In genomic region chr11:58201052-58201451, GRCm38 (mm10) we compare ENCODE assay signal across 14 mouse cellular contexts. TPM values are rescaled to one million over a fixed set of nuclear protein-coding genes. Genes with fewer than 3 reads are reported as not detected.
A peak's percentile ranks its signal among the peaks of the same experiment; 100 is the strongest.
DNase-seq lines count a peak whose midpoint lies in the region; TF ChIP-seq lines count a peak whose summit lies in the region.
"Had no signal": no experiment of that assay in that cellular context is flagged by ENCODE, and none has a peak within 500 bp of the region (broad histone marks: within the 10 kb centered on the region; RNA-seq: fewer than 3 reads in every experiment).

No protein-coding gene starts in this region.

- peaks cover 15% of the 10 kb centered on the region for H3K36me3 ChIP-seq in spleen, adult 2 months (ENCODE audit: control insufficient read depth, insufficient read depth, low read length)
- H3K36me3 ChIP-seq in small intestine, adult 2 months (ENCODE audit: control insufficient read depth, insufficient read depth, low read length): peaks cover 19% of the 10 kb centered on the region
- H3K36me3 ChIP-seq: embryonic facial prominence, embryonic 12.5 days; hindbrain, embryonic 15.5 days; limb, embryonic 13.5 days had no signal

- H3K27ac ChIP-seq in gastrocnemius, adult 2 months: no peak overlapping the region
- H3K27ac ChIP-seq in spleen, adult 2 months (ENCODE audit: insufficient read depth, low read length): peak overlapping the region; percentile 39
- no peak overlapping the region for H3K27ac ChIP-seq in small intestine, adult 2 months (ENCODE audit: insufficient read depth, low read depth, low read length)
- H3K27ac ChIP-seq: embryonic facial prominence, embryonic 12.5 days; forebrain, embryonic 13.5 days; hindbrain, embryonic 15.5 days; limb, embryonic 13.5 days had no signal

- no peak for TF ChIP-seq POLR2A in spleen, adult 2 months (IDR thresholded peaks at IDR 0.05; ENCODE audit: low read depth, low read length)
- TF ChIP-seq POLR2A in small intestine, adult 2 months (IDR thresholded peaks at IDR 0.05; ENCODE audit: low read depth, low read length): 0 out of 2 replicates have a peak, but pooled peaks have one; percentile 13

- intact Hi-C loops in gastrocnemius, adult 2 months (cut with DNase I): no loop called here

- TF ChIP-seq CTCF in gastrocnemius, adult 2 months (IDR thresholded peaks at IDR 0.05): no peak
- TF ChIP-seq CTCF in spleen, adult 2 months (IDR thresholded peaks at IDR 0.05; ENCODE audit: extremely low read depth, insufficient read depth, insufficient read length, insufficient replicate concordance): no peak
- no peak for TF ChIP-seq CTCF in small intestine, adult 2 months (IDR thresholded peaks at IDR 0.05; ENCODE audit: extremely low read depth, insufficient read length, insufficient replicate concordance, low read depth, low read length)

- H3K4me3 ChIP-seq in gastrocnemius, adult 2 months: peak overlapping the region; percentile 11; the same call in 1 of the 2 replicates
- H3K4me3 ChIP-seq in spleen, adult 2 months (ENCODE audit: extremely low read depth, insufficient read depth, insufficient read length): peak overlapping the region; percentile 46
- peak overlapping the region; percentile 56 for H3K4me3 ChIP-seq in small intestine, adult 2 months (ENCODE audit: low read depth, low read length)
- H3K4me3 ChIP-seq: embryonic facial prominence, embryonic 12.5 days; forebrain, embryonic 13.5 days; hindbrain, embryonic 15.5 days; limb, embryonic 13.5 days had no signal

- peak; percentile 65 for DNase-seq in gastrocnemius, adult 2 months
- DNase-seq in gastrocnemius, adult 8-10 months (ENCODE audit: low spot score in 2 of 2): no peak
- no peak for DNase-seq in spleen, adult 2 months (ENCODE audit: low read depth in 1 of 2, low spot score in 2 of 2)
- DNase-seq in spleen, postnatal 14 days (ENCODE audit: low spot score in 2 of 2): no peak
- no peak for DNase-seq in lung, postnatal 25 days (ENCODE audit: low spot score)
- DNase-seq in lung, postnatal 10 days: no peak
- DNase-seq: cerebellum, adult 8-10 months; kidney, adult 9 months; lung, adult 2 months had no signal

- peaks cover 3% of the 10 kb centered on the region; the same call in 1 of the 2 replicates for H3K4me1 ChIP-seq in spleen, adult 2 months (ENCODE audit: control insufficient read depth, insufficient read depth, insufficient read length)
- H3K4me1 ChIP-seq in small intestine, adult 2 months (ENCODE audit: control insufficient read depth, insufficient read depth, insufficient read length, low read length): peaks cover 8% of the 10 kb centered on the region; the same call in 1 of the 2 replicates
- H3K4me1 ChIP-seq: embryonic facial prominence, embryonic 12.5 days; hindbrain, embryonic 15.5 days had no signal

- 57% methylated on average over 12 of the region's 12 CpGs for WGBS in spleen, adult 2 months
- 80% methylated on average over 12 of the region's 12 CpGs for WGBS in small intestine, adult 2 months

- no peaks in the 10 kb centered on the region for H3K27me3 ChIP-seq in spleen, adult 2 months (ENCODE audit: control insufficient read depth, insufficient read depth, low read length)
- no peaks in the 10 kb centered on the region for H3K27me3 ChIP-seq in small intestine, adult 2 months (ENCODE audit: control insufficient read depth, insufficient read depth, low read length)
- H3K27me3 ChIP-seq: embryonic facial prominence, embryonic 12.5 days; forebrain, embryonic 13.5 days; hindbrain, embryonic 15.5 days; limb, embryonic 13.5 days had no signal

RNA-seq across cellular contexts. Expression of gene Irgm2, which starts 1.6 kb away (rescaled TPM):
- total RNA-seq in gastrocnemius, adult 2 months (2021): 10 to 100 TPM in 1 of 2 experiments, 1 to 10 TPM in 1; 8.7 to 14.6 TPM
- 10 to 100 TPM in 2 of 4 experiments, 1 to 10 TPM in 2; 8.3 to 11.3 (median 9.9) TPM for total RNA-seq in gastrocnemius, adult 8-10 months (2022)
- 18.3 and 21.1 TPM in 2 replicates for polyA plus RNA-seq in spleen, adult 2 months (2012; rRNA removed)
- polyA plus RNA-seq in small intestine, adult 2 months (2012; rRNA removed): 7.1 and 22.7 TPM in 2 replicates

RNA-seq across cellular contexts. Expression of gene Igtp, which starts 1.7 kb away (rescaled TPM):
- 1 to 10 TPM; 6.5 to 9.7 TPM for total RNA-seq in gastrocnemius, adult 2 months (2021)
- total RNA-seq in gastrocnemius, adult 8-10 months (2022): 1 to 10 TPM; 7.9 to 9.9 (median 8.3) TPM
- 25.4 and 27.3 TPM in 2 replicates for polyA plus RNA-seq in spleen, adult 2 months (2012; rRNA removed)
- polyA plus RNA-seq in small intestine, adult 2 months (2012; rRNA removed): 10.8 and 27.7 TPM in 2 replicates

RNA-seq across cellular contexts. Expression of gene Mrpl22, which starts 29.6 kb away (rescaled TPM):
- total RNA-seq in gastrocnemius, adult 2 months (2021): 10 to 100 TPM; 35.6 to 45.8 TPM
- 10 to 100 TPM; 33.9 to 39.7 (median 37.6) TPM for total RNA-seq in gastrocnemius, adult 8-10 months (2022)
- 15.5 and 15.9 TPM in 2 replicates for polyA plus RNA-seq in spleen, adult 2 months (2012; rRNA removed)
- polyA plus RNA-seq in small intestine, adult 2 months (2012; rRNA removed): 8.3 and 13.9 TPM in 2 replicates

RNA-seq across cellular contexts. Expression of gene Gemin5, which starts 32.7 kb away (rescaled TPM):
- 10 to 100 TPM in 1 of 2 experiments, 1 to 10 TPM in 1; 8.7 to 10.9 TPM for total RNA-seq in gastrocnemius, adult 2 months (2021)
- total RNA-seq in gastrocnemius, adult 8-10 months (2022): 10 to 100 TPM in 2 of 4 experiments, 1 to 10 TPM in 2; 9.0 to 11.3 (median 10.1) TPM
- 6.1 and 6.9 TPM in 2 replicates for polyA plus RNA-seq in spleen, adult 2 months (2012; rRNA removed)
- 2.5 and 3.5 TPM in 2 replicates for polyA plus RNA-seq in small intestine, adult 2 months (2012; rRNA removed)
